Mouse (Mus musculus) lung, embryonic 16.5 days (tissue): ENCODE results near the gene Spata13. TPM values are rescaled to one million over a fixed set of nuclear protein-coding genes. Genes with fewer than 3 reads are reported as not detected.

Experiments
- ATAC-seq: fragments of 200-750 bp; cut with Nextera tagmentation; 2 replicates; pipeline ENCODE4 v1.8.0; 2017; ENCODE audit warnings: low read depth, mild to moderate bottlenecking, moderate library complexity
- H3K27ac ChIP-seq: fragments of 300-500 bp; sonication (generic); 2 replicates; pipeline ENCODE4 v1.5.1; 2014; ENCODE audit warnings: mild to moderate bottlenecking, control low read depth, low read length
- H3K27me3 ChIP-seq: fragments of 300-500 bp; sonication (generic); 2 replicates; pipeline ENCODE4 v1.6.1; 2014; ENCODE audit warnings: low read depth, low read length, mixed read lengths; ENCODE audit not compliant: control insufficient read depth, insufficient read depth
- H3K36me3 ChIP-seq: fragments of 300-500 bp; sonication (generic); 2 replicates; pipeline ENCODE4 v1.6.1; 2014; ENCODE audit warnings: low read length; ENCODE audit not compliant: control insufficient read depth, insufficient read depth
- H3K4me1 ChIP-seq: fragments of 300-500 bp; sonication (generic); replicated peaks from 2 replicates; pipeline ENCODE4 v1.6.1; 2014; ENCODE audit warnings: low read length, mixed read lengths; ENCODE audit not compliant: control insufficient read depth, insufficient read depth
- H3K4me2 ChIP-seq: fragments of 300-500 bp; sonication (generic); 2 replicates; pipeline ENCODE4 v1.6.1; 2014; ENCODE audit warnings: low read depth, low read length, control low read depth
- H3K4me3 ChIP-seq: fragments of 300-500 bp; sonication (generic); 2 replicates; pipeline ENCODE4 v1.5.1; 2014; ENCODE audit warnings: mild to moderate bottlenecking, low read length, control low read depth
- H3K9ac ChIP-seq: fragments of 300-500 bp; sonication (generic); 2 replicates; pipeline ENCODE4 v1.6.1; 2014; ENCODE audit warnings: low read length, control low read depth
- H3K9me3 ChIP-seq: fragments of 300-500 bp; sonication (generic); 2 replicates; pipeline ENCODE4 v1.6.1; 2016; ENCODE audit warnings: low read length; ENCODE audit not compliant: control insufficient read depth
- WGBS: fragments of 180-500 bp; shearing (Covaris S2); extraction: QIAGEN DNeasy Blood & Tissue Kit; methylation state at CpG from one replicate; pipeline ENCODE4 v1.1.7; 2014; 5-methylcytosine and 5-hydroxymethylcytosine counted together
- polyA plus RNA-seq: library from polyadenylated mRNA; unstranded; fragments of >200 nt; fragmentation: Nextera tagmentation; extraction: Ambion mirVana; gene quantifications from 2 replicates; pipeline ENCODE4 v1.2.1, GENCODE M21; 2015

The Spata13 gene
- polyA plus RNA-seq, 1 experiment from 2014 or later = 17.9 TPM

DNA sequence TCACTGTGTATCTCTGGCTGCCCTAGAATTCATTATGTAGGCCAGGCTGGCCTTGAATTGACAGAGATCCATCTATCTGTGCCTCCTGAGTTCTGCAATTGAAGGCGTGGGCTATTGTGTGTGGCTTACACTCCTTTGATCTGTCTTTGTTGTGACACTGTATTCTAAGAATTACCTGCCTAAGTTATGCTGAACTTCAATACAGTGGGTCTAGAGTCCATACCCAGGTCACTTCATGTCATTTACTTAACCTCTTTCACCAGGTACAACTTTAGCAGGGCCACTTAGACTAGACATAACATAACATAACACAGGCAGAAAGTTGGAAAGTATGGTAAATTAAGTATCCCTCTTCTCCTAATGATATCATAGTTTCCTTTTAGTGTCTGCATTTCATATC is 15.2 kb downstream of the Spata13 start:
- H3K4me3 ChIP-seq = no peak overlapping the region
- H3K9ac ChIP-seq = no peak overlapping the region
- no peak overlapping the region for H3K4me2 ChIP-seq
- H3K27me3 ChIP-seq = no peaks in the 10 kb centered on the region
- H3K27ac ChIP-seq = no peak overlapping the region
- no peaks in the 10 kb centered on the region for H3K4me1 ChIP-seq
- no peaks in the 10 kb centered on the region for H3K36me3 ChIP-seq
- H3K9me3 ChIP-seq = peaks cover 3% of the 10 kb centered on the region; the same call in 1 of the 2 replicates
- WGBS = 79% methylated on average over 1 of the region's 1 CpGs
- no peak for ATAC-seq

- H3K36me3 ChIP-seq = no peaks in the 10 kb centered on the region
- no peak overlapping the region for H3K4me2 ChIP-seq
- ATAC-seq = no peak
- H3K9ac ChIP-seq = no peak overlapping the region
- no peak overlapping the region for H3K4me3 ChIP-seq
- WGBS = 84% methylated on average over 4 of the region's 4 CpGs
- no peaks in the 10 kb centered on the region for H3K9me3 ChIP-seq
- no peak overlapping the region for H3K27ac ChIP-seq
- H3K27me3 ChIP-seq = no peaks in the 10 kb centered on the region
- no peaks in the 10 kb centered on the region; the same call in 1 of the 2 replicates for H3K4me1 ChIP-seq
Observed at GRCm38 (mm10) chr14:60653184-60653583, 19.4 kb downstream of the Spata13 start.

GRCm38 (mm10) chr14:60653977-60654376 is 20.2 kb downstream of the Spata13 start:
- H3K36me3 ChIP-seq = no peaks in the 10 kb centered on the region
- no peak overlapping the region for H3K9ac ChIP-seq
- no peak overlapping the region for H3K27ac ChIP-seq
- H3K4me1 ChIP-seq = no peaks in the 10 kb centered on the region; the same call in 1 of the 2 replicates
- no peaks in the 10 kb centered on the region for H3K27me3 ChIP-seq
- ATAC-seq = no peak
- no peak overlapping the region for H3K4me2 ChIP-seq
- H3K9me3 ChIP-seq = no peaks in the 10 kb centered on the region
- no peak overlapping the region for H3K4me3 ChIP-seq
- 64% methylated on average over 5 of the region's 5 CpGs for WGBS

DNA sequence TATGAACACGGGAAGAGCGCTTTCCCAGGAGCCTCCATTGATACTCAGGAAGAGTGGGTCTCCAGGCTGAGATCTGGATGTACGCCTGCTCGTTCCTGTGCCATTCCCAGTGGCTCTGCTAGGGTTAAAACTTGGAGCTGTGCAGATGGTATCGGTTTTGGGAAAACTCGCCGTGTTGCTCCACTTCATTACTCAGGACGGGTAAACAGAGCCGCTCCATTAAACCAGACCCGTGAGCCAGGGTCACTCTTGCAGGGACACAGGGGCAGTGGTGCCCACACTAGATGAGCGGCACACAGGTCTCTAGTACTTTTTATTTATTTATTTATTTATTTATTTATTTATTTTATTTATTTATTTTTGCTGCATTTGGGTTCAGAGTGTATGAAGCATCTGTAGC is 20.9 kb downstream of the Spata13 start:
- ATAC-seq = no peak
- no peaks in the 10 kb centered on the region for H3K36me3 ChIP-seq
- 71% methylated on average over 11 of the region's 11 CpGs for whole genome bisulfite sequencing

GRCm38 (mm10) chr14:60655941-60656700 is 22.3 kb downstream of the Spata13 start:
- Histone ChIP-seq H3K9me3 (no peaks in the 10 kb centered on the region), H3K4me3 (no peak overlapping the region), H3K4me1 (no peaks in the 10 kb centered on the region; the same call in 1 of the 2 replicates), H3K36me3 (0 out of 2 replicates have a peak, but pooled peaks cover 3% of the 10 kb centered on the region), H3K27me3 (no peaks in the 10 kb centered on the region), H3K9ac (no peak overlapping the region), H3K27ac (peak overlapping the region; percentile 42; the same call in 1 of the 2 replicates), H3K4me2 (no peak overlapping the region)
- ATAC-seq = peak; percentile 85
- WGBS = 51% methylated on average over 15 of the region's 15 CpGs

More for the DNA sequence above, 20.9 kb downstream of the Spata13 start:
- H3K9me3 ChIP-seq = no peaks in the 10 kb centered on the region
- no peak overlapping the region for H3K27ac ChIP-seq
- H3K4me1 ChIP-seq = no peaks in the 10 kb centered on the region; the same call in 1 of the 2 replicates
- H3K27me3 ChIP-seq = no peaks in the 10 kb centered on the region
- no peak overlapping the region for H3K4me2 ChIP-seq
- no peak overlapping the region for H3K4me3 ChIP-seq
- no peak overlapping the region for H3K9ac ChIP-seq

DNA sequence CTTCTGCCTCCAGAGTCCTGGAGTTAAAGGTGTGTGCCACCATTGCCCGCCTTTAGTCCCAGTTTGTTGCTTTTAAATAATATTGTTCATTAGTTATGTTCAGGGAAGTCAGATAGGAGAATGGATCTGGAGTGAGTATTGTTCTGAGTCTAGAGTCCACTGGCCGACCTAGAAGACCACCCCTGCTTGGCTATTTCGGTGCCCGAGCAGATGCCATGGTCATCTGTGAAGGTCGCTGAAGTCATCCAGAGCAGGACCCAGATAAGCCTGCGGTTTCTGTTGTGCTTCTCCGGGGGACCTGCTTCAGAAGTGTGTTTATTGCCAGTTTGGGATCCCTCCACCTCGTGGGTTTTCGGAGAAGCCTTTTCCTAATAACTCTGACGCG is 22.9 kb downstream of the Spata13 start:
- Histone ChIP-seq H3K36me3 (0 out of 2 replicates have a peak, but pooled peaks cover 3% of the 10 kb centered on the region), H3K4me3 (no peak overlapping the region), H3K27ac (no peak overlapping the region; the same call in 1 of the 2 replicates), H3K27me3 (no peaks in the 10 kb centered on the region), H3K9ac (no peak overlapping the region), H3K4me1 (no peaks in the 10 kb centered on the region; the same call in 1 of the 2 replicates), H3K4me2 (no peak overlapping the region), H3K9me3 (no peaks in the 10 kb centered on the region)
- WGBS = 90% methylated on average over 11 of the region's 11 CpGs
- no peak for ATAC-seq

- WGBS = 56% methylated on average over 2 of the region's 2 CpGs
- H3K27me3 ChIP-seq = no peaks in the 10 kb centered on the region
- H3K4me3 ChIP-seq = no peak overlapping the region
- no peak for ATAC-seq
- H3K9me3 ChIP-seq = no peaks in the 10 kb centered on the region
- H3K9ac ChIP-seq = no peak overlapping the region
- H3K4me1 ChIP-seq = no peaks in the 10 kb centered on the region; the same call in 1 of the 2 replicates
- H3K27ac ChIP-seq = no peak overlapping the region
- 0 out of 2 replicates have a peak, but pooled peaks cover 3% of the 10 kb centered on the region for H3K36me3 ChIP-seq
- no peak overlapping the region for H3K4me2 ChIP-seq
Observed at GRCm38 (mm10) chr14:60657891-60658290, 24.1 kb downstream of the Spata13 start.

DNA sequence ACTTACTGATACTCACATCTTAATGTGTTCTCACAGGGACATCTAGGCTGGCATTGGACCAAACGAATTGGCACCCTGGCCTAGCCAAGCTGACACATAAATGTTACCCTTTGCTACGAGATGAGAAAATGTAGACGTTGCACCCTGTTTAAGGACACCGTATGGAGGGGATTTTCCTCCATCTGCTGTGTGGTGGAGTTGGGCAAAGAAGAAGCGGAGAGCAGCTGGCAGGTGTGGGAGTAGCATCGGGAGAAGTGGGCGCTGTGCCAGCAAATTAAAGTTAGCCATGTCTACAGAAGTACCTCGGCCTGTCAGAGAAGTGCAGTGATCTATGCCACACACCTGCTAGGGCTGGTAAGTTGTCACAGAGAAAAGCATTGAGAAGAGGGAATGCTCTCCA is 25.7 kb downstream of the Spata13 start:
- Histone ChIP-seq H3K4me1 (no peaks in the 10 kb centered on the region; the same call in 1 of the 2 replicates), H3K9me3 (no peaks in the 10 kb centered on the region), H3K27ac (no peak overlapping the region), H3K27me3 (no peaks in the 10 kb centered on the region), H3K9ac (no peak overlapping the region), H3K4me2 (no peak overlapping the region), H3K4me3 (no peak overlapping the region), H3K36me3 (0 out of 2 replicates have a peak, but pooled peaks cover 3% of the 10 kb centered on the region)
- ATAC-seq = no peak
- WGBS = 77% methylated on average over 8 of the region's 8 CpGs

DNA sequence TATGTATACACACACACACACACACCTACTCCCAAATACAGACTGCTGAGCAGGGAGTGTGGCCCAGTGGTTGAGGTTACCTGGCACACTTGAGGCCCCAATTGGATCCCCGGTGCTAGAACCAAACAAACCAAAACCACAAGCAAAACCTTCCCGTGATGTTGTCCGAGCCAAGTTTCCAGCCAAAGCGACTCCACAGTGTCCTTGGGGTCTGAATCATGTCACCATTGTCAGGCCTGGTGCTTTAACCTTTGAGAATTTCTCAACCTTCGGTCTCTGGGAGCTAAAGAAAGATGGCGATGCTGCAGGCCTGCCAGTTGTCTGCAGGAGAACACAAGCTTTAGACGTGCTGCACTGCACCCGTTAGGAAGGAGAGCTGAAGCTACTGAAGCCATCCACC is 26.8 kb downstream of the Spata13 start:
- H3K27me3 ChIP-seq = no peaks in the 10 kb centered on the region
- no peak for ATAC-seq
- no peak overlapping the region for H3K4me3 ChIP-seq
- H3K4me2 ChIP-seq = no peak overlapping the region
- H3K27ac ChIP-seq = no peak overlapping the region
- H3K9ac ChIP-seq = no peak overlapping the region
- H3K9me3 ChIP-seq = no peaks in the 10 kb centered on the region
- no peaks in the 10 kb centered on the region for H3K4me1 ChIP-seq
- WGBS = 88% methylated on average over 8 of the region's 8 CpGs
- 0 out of 2 replicates have a peak, but pooled peaks cover 3% of the 10 kb centered on the region for H3K36me3 ChIP-seq
